Mouse (Mus musculus) erythroblast, embryonic 14.5 days (primary cell): ENCODE results near the gene Cdca5. TPM values are rescaled to one million over a fixed set of nuclear protein-coding genes. Genes with fewer than 3 reads are reported as not detected.
A peak's percentile ranks its signal among the peaks of the same experiment; 100 is the strongest.

ENCODE experiments used
- H3K27me3 ChIP-seq: 2 replicates; pipeline ENCODE4 v1.6.1; 2012; ENCODE audit warnings: inconsistent platforms; ENCODE audit not compliant: control insufficient read depth
- H3K36me3 ChIP-seq: 2 replicates; pipeline ENCODE4 v1.6.1; 2012; ENCODE audit warnings: mild to moderate bottlenecking, inconsistent platforms; ENCODE audit not compliant: control insufficient read depth
- H3K4me1 ChIP-seq: 2 replicates; pipeline ENCODE4 v1.6.1; 2012; ENCODE audit warnings: inconsistent platforms; ENCODE audit not compliant: control insufficient read depth
- H3K4me3 ChIP-seq: replicated peaks from 2 replicates; pipeline ENCODE3; 2012; ENCODE audit warnings: moderate library complexity, mild to moderate bottlenecking, inconsistent platforms
- H3K9me3 ChIP-seq: 2 replicates; pipeline ENCODE4 v1.6.1; 2012; ENCODE audit warnings: low read length, inconsistent platforms, mixed read lengths; ENCODE audit not compliant: control insufficient read depth
- GATA1 ChIP-seq: IDR thresholded peaks from 2 replicates; pipeline ENCODE4 v1.6.1; 2012; ENCODE audit warnings: low read length, inconsistent platforms, mixed read lengths
- TAL1 ChIP-seq: IDR thresholded peaks from 3 replicates; pipeline ENCODE4 v1.6.1; 2012; ENCODE audit warnings: low read length, inconsistent platforms, mixed read lengths
- polyA plus RNA-seq: library from polyadenylated mRNA; stranded (reverse); fragments of >175 nt; gene quantifications from 2 replicates; pipeline ENCODE4 v1.2.3, GENCODE M21; 2012

Gene Cdca5
- polyA plus RNA-seq, 1 experiment: 2.3 TPM

DNA sequence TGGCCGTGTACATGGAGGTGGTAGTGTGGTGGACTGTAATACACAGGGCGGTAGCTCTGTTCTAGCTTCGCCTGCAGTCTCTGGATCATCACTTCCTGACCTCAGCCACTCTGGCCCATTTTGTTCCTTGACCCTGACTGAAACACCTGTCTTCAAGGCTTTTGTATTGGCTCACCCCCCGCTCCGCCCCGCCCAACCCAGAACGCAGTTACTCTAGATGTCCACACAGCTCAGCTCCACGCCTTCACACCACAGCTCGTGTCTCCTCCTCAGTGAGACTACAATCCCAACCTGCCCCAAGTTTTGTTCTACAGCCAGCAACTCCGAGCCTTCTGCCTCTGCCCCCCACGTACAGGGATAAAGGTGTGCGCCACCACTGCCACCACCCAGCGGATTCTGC, 4.1 kb downstream of the Cdca5 start:
- H3K9me3 ChIP-seq: no peaks in the 10 kb centered on the region

DNA sequence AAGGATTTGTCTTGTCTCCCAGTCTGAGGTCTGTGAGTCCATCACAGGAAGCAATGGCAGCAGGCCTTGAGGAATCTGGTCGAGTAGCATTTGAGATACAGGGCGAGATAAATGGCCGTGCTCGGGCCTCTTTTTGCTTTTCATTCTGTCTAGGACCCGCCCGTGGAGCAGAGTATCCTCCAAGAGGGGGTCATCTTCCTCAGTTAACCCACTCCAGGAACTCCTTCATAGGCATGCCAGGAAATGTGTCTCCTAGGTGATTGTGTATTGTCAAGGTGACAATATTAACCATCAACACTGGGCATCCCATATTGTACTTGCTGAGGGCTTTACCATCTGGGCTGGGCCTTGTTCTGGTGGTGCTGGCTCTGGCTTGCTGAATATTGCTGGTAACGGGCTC, 9.3 kb downstream of the Cdca5 start, which contains the start of gene AC131692.1:
TSS of gene AC131692.1 (plus strand) at position 301 of the 400 bp plus-strand sequence.
- Histone ChIP-seq H3K27me3 (no peaks in the 10 kb centered on the region), H3K9me3 (no peaks in the 10 kb centered on the region), H3K36me3 (peaks cover 98% of the 10 kb centered on the region), H3K4me3 (no peak within 1 kb of the TSS), H3K4me1 (peaks cover 18% of the 10 kb centered on the region)
- TF ChIP-seq TAL1 (no peak), GATA1 (no peak)

More for the DNA sequence above, 4.1 kb downstream of the Cdca5 start:
- Histone ChIP-seq H3K4me1 (peaks cover 58% of the 10 kb centered on the region), H3K27me3 (no peaks in the 10 kb centered on the region), H3K4me3 (no peak overlapping the region), H3K36me3 (peaks cover 84% of the 10 kb centered on the region)
- no peak for TF ChIP-seq TAL1
- TF ChIP-seq GATA1: no peak

DNA sequence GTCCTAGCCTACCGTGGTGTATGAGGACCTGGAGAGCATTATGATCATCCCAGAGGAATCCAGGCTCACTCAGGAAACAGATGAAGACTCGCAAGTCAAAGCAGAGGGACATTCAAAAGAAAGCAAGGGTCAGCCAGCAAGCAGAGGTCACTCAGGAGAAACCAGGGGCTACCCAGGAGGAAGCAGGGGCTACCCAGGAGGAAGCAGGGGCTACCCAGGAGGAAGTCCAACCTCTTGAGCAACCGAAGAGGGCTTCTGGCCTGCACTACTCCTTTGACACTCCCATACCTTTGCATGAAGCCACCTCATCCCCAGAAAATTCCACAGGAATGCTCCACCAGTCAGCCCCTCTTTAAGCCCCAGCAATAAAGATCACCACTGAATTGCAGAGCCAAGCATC, 13.1 kb downstream of the Cdca5 start:
- Histone ChIP-seq H3K4me1 (peaks cover 25% of the 10 kb centered on the region), H3K9me3 (no peaks in the 10 kb centered on the region), H3K36me3 (peaks cover 75% of the 10 kb centered on the region), H3K4me3 (no peak overlapping the region), H3K27me3 (no peaks in the 10 kb centered on the region)
- TF ChIP-seq TAL1 (no peak), GATA1 (no peak)

DNA sequence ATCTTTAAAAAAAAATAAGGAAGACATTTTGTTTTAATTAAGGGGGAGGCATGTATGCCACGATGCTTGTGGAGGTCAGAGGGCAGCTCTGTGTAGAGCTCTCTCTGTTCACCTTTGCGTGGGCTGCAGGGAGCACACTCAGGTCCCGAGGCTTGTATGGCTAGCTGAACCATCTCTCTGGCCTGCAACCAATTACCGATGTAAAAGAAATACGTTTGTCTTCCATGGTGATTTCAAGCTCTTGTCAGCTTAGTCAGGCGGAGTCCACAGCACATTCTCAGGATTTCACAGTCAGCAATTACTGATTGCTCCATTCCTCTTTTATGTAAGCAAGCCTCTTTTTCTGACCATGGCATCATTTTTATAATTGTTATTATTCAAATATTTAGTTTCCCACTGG, 16.4 kb downstream of the Cdca5 start:
- H3K4me3 ChIP-seq: no peak overlapping the region
- H3K4me1 ChIP-seq: peaks cover 50% of the 10 kb centered on the region
- H3K9me3 ChIP-seq: no peaks in the 10 kb centered on the region
- TF ChIP-seq TAL1 (no peak), GATA1 (no peak)
- H3K36me3 ChIP-seq: peaks cover 47% of the 10 kb centered on the region
- no peaks in the 10 kb centered on the region for H3K27me3 ChIP-seq

DNA sequence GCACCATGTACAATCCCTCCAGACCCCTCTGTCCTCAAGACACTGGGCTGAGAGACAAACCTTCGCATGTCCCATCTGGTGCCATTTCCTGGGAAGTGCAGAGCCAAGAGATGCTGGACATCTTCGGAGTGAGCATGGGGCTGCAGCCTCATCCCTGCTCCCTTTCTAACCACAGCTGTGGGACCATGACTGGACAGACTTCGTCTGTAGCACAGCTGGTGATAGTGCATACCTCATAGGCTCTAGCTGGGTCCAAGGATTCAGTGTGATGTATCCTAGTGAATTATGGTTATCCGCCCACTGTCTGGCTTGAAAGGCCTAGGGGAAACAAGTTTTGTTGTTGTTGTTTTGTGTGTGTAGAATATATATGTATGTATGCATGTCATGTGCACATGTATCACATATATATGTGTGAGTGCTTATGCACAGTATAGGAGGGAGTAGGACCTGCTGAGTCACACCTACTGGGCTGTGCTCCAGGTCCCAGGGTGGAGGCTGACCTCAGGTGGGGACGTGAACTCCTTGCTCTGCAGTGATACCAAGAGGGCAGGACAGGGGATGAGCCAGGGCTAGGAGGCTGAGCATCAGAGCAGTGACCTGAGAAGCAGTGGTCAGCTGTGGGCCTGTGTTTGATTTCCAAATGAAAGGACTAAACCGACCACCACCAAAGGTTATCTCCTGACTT, 17.5 kb downstream of the Cdca5 start:
- peaks cover 37% of the 10 kb centered on the region for H3K36me3 ChIP-seq
- no peak for TF ChIP-seq TAL1
- H3K27me3 ChIP-seq: no peaks in the 10 kb centered on the region
- H3K4me3 ChIP-seq: peak overlapping the region; percentile 7
- peaks cover 51% of the 10 kb centered on the region for H3K4me1 ChIP-seq
- no peaks in the 10 kb centered on the region for H3K9me3 ChIP-seq

DNA sequence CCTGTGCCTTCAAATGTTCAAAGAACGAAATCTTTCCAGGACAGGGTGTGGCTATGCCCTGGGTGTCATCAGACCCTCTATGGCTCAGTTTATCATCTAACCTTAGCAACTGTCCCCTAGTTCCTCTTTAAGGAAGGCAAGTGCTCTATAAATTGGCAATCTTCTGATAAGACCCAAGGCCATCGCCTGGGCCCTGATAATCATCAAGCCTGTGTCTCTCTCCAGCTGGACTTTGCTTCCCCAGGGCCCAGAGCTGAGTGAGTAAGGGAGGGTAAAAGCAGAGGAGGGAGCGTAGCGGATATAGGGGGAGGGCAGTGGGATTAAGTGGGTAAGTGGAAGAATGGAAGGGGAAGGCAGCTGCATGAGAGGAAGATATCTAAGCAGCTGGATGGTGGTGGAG, 19.7 kb downstream of the Cdca5 start:
- no peaks in the 10 kb centered on the region for H3K27me3 ChIP-seq
- no peak overlapping the region for H3K4me3 ChIP-seq
- no peaks in the 10 kb centered on the region for H3K9me3 ChIP-seq
- H3K4me1 ChIP-seq: peaks cover 49% of the 10 kb centered on the region
- H3K36me3 ChIP-seq: peaks cover 23% of the 10 kb centered on the region
- TF ChIP-seq GATA1 (no peak), TAL1 (no peak)

DNA sequence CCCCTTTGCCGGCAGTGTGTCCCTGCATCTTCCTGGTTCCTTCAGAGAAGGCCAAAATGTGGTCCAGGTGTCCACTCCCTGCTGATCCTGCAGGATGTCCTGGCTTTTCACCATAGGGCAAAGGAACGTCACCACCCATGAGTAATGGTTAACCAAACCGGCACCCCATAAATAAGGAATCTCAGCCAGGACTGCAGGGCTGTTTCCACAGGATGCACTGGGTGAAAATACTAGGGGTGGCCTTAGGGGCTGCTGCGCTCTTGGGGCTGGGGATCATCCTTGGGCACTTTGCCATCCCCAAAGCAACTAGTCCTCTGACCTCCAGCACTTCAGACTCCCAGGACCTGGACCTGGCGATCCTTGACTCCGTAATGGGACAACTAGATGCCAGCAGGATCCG, 20.8 kb downstream of the Cdca5 start, which contains the start of gene Naaladl1:
TSS of gene Naaladl1 (plus strand) at position 197 of the 400 bp plus-strand sequence.
- Histone ChIP-seq H3K4me1 (peaks cover 42% of the 10 kb centered on the region), H3K4me3 (no peak within 1 kb of the TSS), H3K9me3 (no peaks in the 10 kb centered on the region), H3K27me3 (no peaks in the 10 kb centered on the region), H3K36me3 (peaks cover 13% of the 10 kb centered on the region)
- TF ChIP-seq TAL1 (no peak), GATA1 (no peak)

DNA sequence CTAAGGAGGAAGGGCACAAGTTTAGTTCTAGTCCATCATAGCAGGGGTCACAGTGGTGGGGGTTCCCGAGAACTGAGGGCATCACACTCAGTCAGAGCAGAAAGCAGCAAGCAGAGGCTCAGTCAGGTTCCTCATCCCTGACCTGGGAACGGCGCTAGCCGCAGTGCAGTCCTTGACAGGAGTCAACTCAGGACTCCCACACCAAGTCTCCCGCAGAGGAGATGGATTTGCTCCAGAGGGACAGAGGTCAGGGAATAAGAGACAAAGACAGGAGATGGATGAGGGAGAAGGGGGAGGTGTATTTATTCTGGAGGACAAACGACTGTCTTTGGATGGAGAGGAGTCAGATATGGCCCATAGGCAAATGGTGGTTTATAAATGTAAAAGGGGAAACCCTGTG, 28.3 kb downstream of the Cdca5 start:
- Histone ChIP-seq H3K36me3 (peaks cover 58% of the 10 kb centered on the region), H3K27me3 (no peaks in the 10 kb centered on the region), H3K9me3 (no peaks in the 10 kb centered on the region), H3K4me3 (no peak overlapping the region), H3K4me1 (peaks cover 25% of the 10 kb centered on the region)
- TF ChIP-seq GATA1 (no peak), TAL1 (no peak)

DNA sequence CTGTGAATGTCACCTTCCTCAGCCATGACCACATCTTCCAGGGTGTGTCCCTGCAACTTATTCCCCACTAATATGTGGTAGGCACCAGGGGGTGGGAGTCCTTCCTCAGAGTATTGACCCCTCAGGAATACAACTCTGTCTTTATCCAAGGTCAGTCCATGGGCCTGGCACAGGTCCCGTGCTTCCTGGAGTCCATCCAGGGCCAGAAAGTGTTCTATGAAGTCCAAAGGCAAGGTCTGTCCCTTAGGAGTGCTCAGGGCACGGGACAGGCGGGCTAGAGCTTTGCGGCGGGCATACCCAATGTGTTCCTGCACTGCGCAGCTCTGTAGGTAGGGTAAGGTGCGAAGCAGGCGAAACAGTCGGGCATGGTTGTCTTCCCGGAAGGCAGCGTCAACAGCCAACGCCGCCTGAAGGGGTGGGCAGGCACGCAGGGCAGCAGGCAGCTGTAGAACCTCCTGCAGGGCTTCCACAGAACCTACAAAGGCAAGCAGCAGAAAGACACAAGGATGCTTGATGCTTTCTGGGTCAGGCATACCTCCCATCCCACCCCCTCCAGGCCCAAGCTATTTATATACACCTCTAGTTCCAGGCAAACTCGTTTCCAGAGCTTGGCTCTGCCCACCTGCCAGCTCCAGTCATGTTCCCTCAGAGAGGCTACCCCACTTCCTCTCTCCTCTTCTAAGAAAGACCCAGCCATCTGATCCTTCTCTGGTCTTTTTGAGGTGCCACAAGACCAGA, 31.5 kb downstream of the Cdca5 start:
- peaks cover 40% of the 10 kb centered on the region for H3K4me1 ChIP-seq
- TF ChIP-seq TAL1: no peak
- TF ChIP-seq GATA1: no peak

More for the DNA sequence above, 31.5 kb downstream of the Cdca5 start:
- H3K9me3 ChIP-seq: no peaks in the 10 kb centered on the region
- no peaks in the 10 kb centered on the region for H3K27me3 ChIP-seq
- peaks cover 78% of the 10 kb centered on the region for H3K36me3 ChIP-seq
- H3K4me3 ChIP-seq: peak overlapping the region; percentile 84
